Mouse (Mus musculus) heart, postnatal 0 days (tissue): ENCODE measurements at regions not wholly inside any gene's neighbourhood (a gene's known extent, or its start where the extent isn't known, plus 50 kb on each side); places are given as distances from the start of the nearest gene placed in this dataset. TPM values are rescaled to one million over a fixed set of nuclear protein-coding genes. Genes with fewer than 3 reads are reported as not detected.

ENCODE experiments used
- ATAC-seq: fragments of 200-750 bp; cut with Nextera tagmentation; 2 replicates; pipeline ENCODE4 v1.8.0; 2017; ENCODE audit warnings: low read depth, moderate number of reproducible peaks, moderate library complexity; ENCODE audit not compliant: insufficient read depth
- DNase-seq: peaks from one replicate; pipeline ENCODE4 v3.0.0-alpha.2; 2016; ENCODE audit warnings: low spot score
- H3K27ac ChIP-seq: fragments of 300-500 bp; sonication (generic); 2 replicates; pipeline ENCODE4 v1.5.1; 2014; ENCODE audit warnings: low read depth, mild to moderate bottlenecking
- H3K27me3 ChIP-seq: fragments of 300-500 bp; sonication (generic); 2 replicates; pipeline ENCODE4 v1.6.1; 2014; ENCODE audit warnings: low read length, mixed read lengths; ENCODE audit not compliant: control insufficient read depth, insufficient read depth
- H3K36me3 ChIP-seq: fragments of 300-500 bp; sonication (generic); replicated peaks from 2 replicates; pipeline ENCODE4 v1.6.1; 2014; ENCODE audit warnings: low read length, mixed read lengths; ENCODE audit not compliant: control insufficient read depth, insufficient read depth
- H3K4me1 ChIP-seq: fragments of 300-500 bp; sonication (generic); 2 replicates; pipeline ENCODE4 v1.6.1; 2014; ENCODE audit warnings: antibody characterized with exemption; ENCODE audit not compliant: control insufficient read depth, insufficient read depth
- H3K4me2 ChIP-seq: fragments of 300-500 bp; sonication (generic); 2 replicates; pipeline ENCODE4 v1.6.1; 2014; ENCODE audit warnings: low read depth, mild to moderate bottlenecking, low read length, moderate library complexity
- H3K4me3 ChIP-seq: fragments of 300-500 bp; sonication (generic); 2 replicates; pipeline ENCODE4 v1.5.1; 2014; ENCODE audit warnings: low read depth, low read length
- H3K9ac ChIP-seq: fragments of 300-500 bp; sonication (generic); replicated peaks from 2 replicates; pipeline ENCODE4 v1.6.1; 2014; ENCODE audit warnings: low read depth, low read length, mixed read lengths
- H3K9me3 ChIP-seq: fragments of 300-500 bp; sonication (generic); replicated peaks from 2 replicates; pipeline ENCODE4 v1.6.1; 2016; ENCODE audit warnings: low read length; ENCODE audit not compliant: control insufficient read depth
- CTCF ChIP-seq: IDR thresholded peaks from 2 replicates; pipeline ENCODE4 v1.5.1; 2016; ENCODE audit warnings: antibody characterized with exemption, control low read depth, low read depth
- EP300 ChIP-seq: IDR thresholded peaks from 2 replicates; pipeline ENCODE4 v1.6.1; 2016; ENCODE audit warnings: antibody characterized with exemption, low read depth
- WGBS: fragments of 180-500 bp; shearing (Covaris S2); extraction: QIAGEN DNeasy Blood & Tissue Kit; methylation state at CpG from one replicate; pipeline ENCODE4 v1.1.7; 2014; 5-methylcytosine and 5-hydroxymethylcytosine counted together
- microRNA-seq: library from miRNA; unstranded; fragments of <30 nt; microRNA quantifications from one replicate; pipeline ENCODE4, GENCODE M21; 2016

- WGBS, result 24% methylated on average over 4 of the region's 4 CpGs
- Histone ChIP-seq H3K9me3 (no peaks in the 10 kb centered on the region), H3K9ac (no peak overlapping the region), H3K36me3 (no peaks in the 10 kb centered on the region), H3K4me1 (peaks cover 8% of the 10 kb centered on the region; the same call in 1 of the 2 replicates), H3K27ac (0 out of 2 replicates have a peak overlapping the region, but pooled peaks have one; percentile 30), H3K4me2 (no peak overlapping the region), H3K4me3 (no peak overlapping the region), H3K27me3 (no peaks in the 10 kb centered on the region)
- ATAC-seq, result 0 out of 2 replicates have a peak, but pooled peaks have one; percentile 16
- TF ChIP-seq CTCF (no peak), EP300 (no peak)
- DNase-seq, result no peak
Observed at GRCm38 (mm10) chr7:139763241-139763640, 70.7 kb upstream of the Adgra1 start.

- Histone ChIP-seq H3K36me3 (no peaks in the 10 kb centered on the region), H3K4me3 (no peak overlapping the region), H3K9me3 (no peaks in the 10 kb centered on the region), H3K9ac (no peak overlapping the region), H3K4me2 (no peak overlapping the region), H3K27me3 (no peaks in the 10 kb centered on the region), H3K4me1 (peaks cover 8% of the 10 kb centered on the region; the same call in 1 of the 2 replicates), H3K27ac (no peak overlapping the region)
- WGBS, result 56% methylated on average over 3 of the region's 3 CpGs
- no peak for ATAC-seq
- TF ChIP-seq EP300, result no peak
- TF ChIP-seq CTCF, result no peak
- DNase-seq, result no peak
Observed at GRCm38 (mm10) chr7:139766296-139766695, 67.7 kb upstream of the Adgra1 start.

GRCm38 (mm10) chr7:139769167-139769566 lies 64.8 kb upstream of the Adgra1 start:
- H3K27ac ChIP-seq, result no peak overlapping the region
- H3K4me1 ChIP-seq, result no peaks in the 10 kb centered on the region

GRCm38 (mm10) chr7:139777243-139777642 lies 56.7 kb upstream of the Adgra1 start:
- H3K27me3 ChIP-seq, result no peaks in the 10 kb centered on the region
- no peak for DNase-seq
- no peak overlapping the region for H3K9ac ChIP-seq
- no peaks in the 10 kb centered on the region for H3K4me1 ChIP-seq
- H3K36me3 ChIP-seq, result no peaks in the 10 kb centered on the region
- WGBS, result 86% methylated on average over 2 of the region's 2 CpGs
- H3K27ac ChIP-seq, result no peak overlapping the region
- ATAC-seq, result no peak
- H3K9me3 ChIP-seq, result no peaks in the 10 kb centered on the region
- H3K4me2 ChIP-seq, result no peak overlapping the region
- no peak overlapping the region for H3K4me3 ChIP-seq
- TF ChIP-seq CTCF (no peak), EP300 (no peak)

More at GRCm38 (mm10) chr7:139769167-139769566, 64.8 kb upstream of the Adgra1 start:
- Histone ChIP-seq H3K9ac (no peak overlapping the region), H3K36me3 (no peaks in the 10 kb centered on the region), H3K9me3 (no peaks in the 10 kb centered on the region), H3K27me3 (no peaks in the 10 kb centered on the region), H3K4me2 (no peak overlapping the region), H3K4me3 (no peak overlapping the region)
- DNase-seq (no peak), ATAC-seq (no peak)
- no peak for TF ChIP-seq EP300
- no peak for TF ChIP-seq CTCF
- 83% methylated on average over 1 of the region's 1 CpGs for WGBS

- 78% methylated on average over 3 of the region's 3 CpGs for WGBS
Observed at GRCm38 (mm10) chr7:139779876-139780275, 54.1 kb upstream of the Adgra1 start.

GRCm38 (mm10) chr7:139781513-139781912 lies 52.5 kb upstream of the Adgra1 start:
- Histone ChIP-seq H3K4me2 (no peak overlapping the region), H3K9ac (no peak overlapping the region), H3K27me3 (no peaks in the 10 kb centered on the region), H3K9me3 (no peaks in the 10 kb centered on the region), H3K27ac (no peak overlapping the region), H3K4me1 (no peaks in the 10 kb centered on the region), H3K4me3 (no peak overlapping the region), H3K36me3 (no peaks in the 10 kb centered on the region)
- TF ChIP-seq EP300, result no peak
- no peak for TF ChIP-seq CTCF
- DNase-seq (no peak), ATAC-seq (no peak)
- WGBS, result 47% methylated on average over 2 of the region's 2 CpGs

More at GRCm38 (mm10) chr7:139779876-139780275, 54.1 kb upstream of the Adgra1 start:
- DNase-seq, result no peak
- H3K4me3 ChIP-seq, result no peak overlapping the region
- H3K27ac ChIP-seq, result no peak overlapping the region
- H3K9ac ChIP-seq, result no peak overlapping the region
- TF ChIP-seq CTCF, result no peak
- no peak for TF ChIP-seq EP300
- H3K27me3 ChIP-seq, result no peaks in the 10 kb centered on the region
- no peak overlapping the region for H3K4me2 ChIP-seq
- no peaks in the 10 kb centered on the region for H3K36me3 ChIP-seq
- no peaks in the 10 kb centered on the region for H3K9me3 ChIP-seq
- no peak for ATAC-seq
- H3K4me1 ChIP-seq, result no peaks in the 10 kb centered on the region

Small RNAs in the stretch of these regions (microRNA-seq; reads per million reads assigned to microRNA genes)
- not detected for gene Mir6401
